Mouse (Mus musculus) intestine, embryonic 16.5 days (tissue): Measurements from ENCODE around the gene Dapl1. TPM values are rescaled to one million over a fixed set of nuclear protein-coding genes. Genes with fewer than 3 reads are reported as not detected.

Experiments
- ATAC-seq: fragments of 200-750 bp; cut with Nextera tagmentation; 2 replicates; pipeline ENCODE4 v1.8.0; 2017; ENCODE audit warnings: moderate TSS enrichment, moderate library complexity
- H3K27ac ChIP-seq: fragments of 300-500 bp; sonication (generic); 2 replicates; pipeline ENCODE4 v1.5.1; 2014; ENCODE audit warnings: mild to moderate bottlenecking, low read length
- H3K27me3 ChIP-seq: fragments of 300-500 bp; sonication (generic); replicated peaks from 2 replicates; pipeline ENCODE4 v1.6.1; 2014; ENCODE audit warnings: low read length, control low read depth, mixed read lengths; ENCODE audit not compliant: control insufficient read depth, insufficient read depth
- H3K36me3 ChIP-seq: fragments of 300-500 bp; sonication (generic); 2 replicates; pipeline ENCODE4 v1.6.1; 2014; ENCODE audit warnings: low read length, control low read depth; ENCODE audit not compliant: control insufficient read depth, insufficient read depth
- H3K4me1 ChIP-seq: fragments of 300-500 bp; sonication (generic); 2 replicates; pipeline ENCODE4 v1.6.1; 2014; ENCODE audit warnings: low read length, control low read depth, mixed read lengths; ENCODE audit not compliant: control insufficient read depth, insufficient read depth
- H3K4me2 ChIP-seq: fragments of 300-500 bp; sonication (generic); 2 replicates; pipeline ENCODE4 v1.6.1; 2014; ENCODE audit warnings: low read depth, low read length, control low read depth
- H3K4me3 ChIP-seq: fragments of 300-500 bp; sonication (generic); 2 replicates; pipeline ENCODE4 v1.5.1; 2014; ENCODE audit warnings: mild to moderate bottlenecking, low read length
- H3K9ac ChIP-seq: fragments of 300-500 bp; sonication (generic); 2 replicates; pipeline ENCODE4 v1.6.1; 2014; ENCODE audit warnings: low read depth, low read length
- H3K9me3 ChIP-seq: fragments of 300-500 bp; sonication (generic); 2 replicates; pipeline ENCODE4 v1.6.1; 2016; ENCODE audit warnings: low read length, control low read depth; ENCODE audit not compliant: control insufficient read depth
- WGBS: fragments of 180-500 bp; shearing (Covaris S2); extraction: QIAGEN DNeasy Blood & Tissue Kit; methylation state at CpG from one replicate; pipeline ENCODE4 v1.1.7; 2014; 5-methylcytosine and 5-hydroxymethylcytosine counted together
- polyA plus RNA-seq: library from polyadenylated mRNA; unstranded; fragments of >200 nt; fragmentation: Nextera tagmentation; extraction: Ambion mirVana; gene quantifications from 2 replicates; pipeline ENCODE4 v1.2.1, GENCODE M21; 2015

The Dapl1 gene
- polyA plus RNA-seq, 1 experiment from 2014 or later: not detected

DNA sequence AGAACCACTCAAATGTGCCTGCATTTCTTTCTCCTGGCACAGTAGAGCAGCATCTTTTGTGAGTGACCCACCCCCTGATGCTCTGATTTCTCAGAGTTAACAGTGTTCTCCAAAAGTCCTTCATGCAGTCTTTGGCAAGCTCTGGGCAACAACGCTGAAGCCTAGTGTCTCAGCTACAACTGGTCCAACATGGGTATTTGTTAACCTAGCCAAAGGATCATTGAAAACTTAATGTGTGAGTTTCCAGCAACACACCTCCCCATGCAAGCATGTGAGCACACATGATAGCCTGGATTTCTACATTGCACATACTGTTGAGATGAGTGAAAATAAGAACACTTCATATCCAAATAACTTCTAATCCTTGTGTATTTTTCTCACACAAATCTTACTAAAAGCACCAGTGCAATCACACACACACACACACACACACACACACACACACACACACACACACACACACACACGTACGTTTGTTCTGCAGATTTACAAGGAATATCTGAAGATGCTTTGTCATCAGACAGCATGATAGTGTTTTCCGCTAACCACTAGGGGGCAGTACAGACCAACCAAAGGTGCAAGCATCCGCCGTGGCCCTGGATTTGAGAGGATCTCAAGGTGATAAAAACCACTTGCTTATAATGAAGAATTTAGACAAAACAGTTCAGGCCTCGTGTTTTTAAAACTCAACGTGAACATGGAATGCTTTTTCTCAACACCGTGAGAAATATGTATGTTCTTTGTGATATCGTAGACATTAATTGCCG, 56.9 kb downstream of the Dapl1 start:
- no peak overlapping the region for H3K27ac ChIP-seq
- H3K4me3 ChIP-seq: no peak overlapping the region
- 22% methylated on average over 11 of the region's 11 CpGs for WGBS
- no peaks in the 10 kb centered on the region for H3K36me3 ChIP-seq
- peak; percentile 53; the same call in 1 of the 2 replicates for ATAC-seq
- peaks cover 10% of the 10 kb centered on the region; the same call in 1 of the 2 replicates for H3K4me1 ChIP-seq
- no peaks in the 10 kb centered on the region for H3K27me3 ChIP-seq
- H3K4me2 ChIP-seq: no peak overlapping the region
- H3K9ac ChIP-seq: no peak overlapping the region
- H3K9me3 ChIP-seq: no peaks in the 10 kb centered on the region

DNA sequence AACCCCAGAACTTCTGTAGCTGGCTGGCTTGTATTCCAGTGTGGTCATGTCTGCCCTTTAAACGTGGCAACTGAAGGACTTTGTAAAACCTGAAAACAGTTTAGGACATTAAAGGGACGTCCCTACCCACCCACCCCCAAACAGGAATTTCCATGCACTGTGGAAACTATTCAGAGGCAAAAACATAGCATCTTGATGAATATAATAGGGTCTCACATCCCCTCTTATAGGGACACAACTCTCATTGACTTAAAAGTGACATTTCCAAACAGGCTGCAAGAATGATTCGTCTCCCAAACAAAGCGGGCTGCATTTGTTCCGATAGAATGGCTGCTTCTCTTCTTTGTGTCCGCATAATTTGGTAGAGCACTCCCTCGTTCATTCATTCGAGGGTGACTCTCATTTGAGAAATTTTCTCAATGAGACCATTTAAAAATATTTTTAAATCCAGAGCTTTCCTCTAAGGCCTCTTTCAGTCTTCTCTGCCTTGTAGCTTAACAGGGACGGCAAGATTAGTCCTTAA, 59.2 kb downstream of the Dapl1 start:
- no peak for ATAC-seq
- peaks cover 7% of the 10 kb centered on the region; the same call in 1 of the 2 replicates for H3K4me1 ChIP-seq
- WGBS: 64% methylated on average over 9 of the region's 9 CpGs
- H3K27ac ChIP-seq: no peak overlapping the region
- H3K9ac ChIP-seq: no peak overlapping the region
- H3K27me3 ChIP-seq: no peaks in the 10 kb centered on the region
- H3K4me3 ChIP-seq: no peak overlapping the region
- no peak overlapping the region for H3K4me2 ChIP-seq
- H3K36me3 ChIP-seq: no peaks in the 10 kb centered on the region
- H3K9me3 ChIP-seq: no peaks in the 10 kb centered on the region

DNA sequence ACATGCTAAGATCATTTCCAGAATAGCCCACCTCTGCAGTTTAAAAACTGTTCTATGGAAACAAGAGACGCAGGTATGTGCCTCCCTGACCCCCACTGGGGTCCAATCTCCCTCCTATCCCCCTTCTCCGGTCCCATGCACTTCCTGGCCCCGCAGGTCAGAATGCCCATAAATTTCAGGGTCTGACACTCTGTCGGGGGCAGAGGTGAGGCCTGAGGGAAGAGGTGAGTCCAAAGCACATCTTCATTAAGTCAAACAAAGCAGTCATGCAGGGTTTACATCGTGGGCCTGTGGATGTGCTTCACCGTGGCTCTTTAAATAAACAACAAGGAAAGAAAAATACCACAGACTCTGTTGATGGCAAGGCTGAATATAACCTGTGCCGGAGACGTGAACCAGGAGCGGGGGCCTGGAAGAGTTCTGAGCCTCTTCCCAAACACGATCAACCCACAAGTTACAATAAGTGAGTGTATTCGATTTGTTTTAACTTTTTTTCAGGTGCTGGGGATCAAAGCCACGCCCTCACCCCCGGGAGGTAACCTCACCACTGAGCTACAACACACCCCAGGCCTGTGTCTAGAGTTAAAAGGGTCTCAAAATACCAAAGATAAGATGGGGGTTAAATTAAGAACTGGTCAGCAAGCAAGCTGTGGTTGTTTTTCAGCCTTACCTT, 59.9 kb downstream of the Dapl1 start:
- ATAC-seq: no peak
- H3K9ac ChIP-seq: no peak overlapping the region
- H3K4me1 ChIP-seq: peaks cover 7% of the 10 kb centered on the region; the same call in 1 of the 2 replicates
- no peaks in the 10 kb centered on the region for H3K36me3 ChIP-seq
- H3K9me3 ChIP-seq: no peaks in the 10 kb centered on the region
- no peaks in the 10 kb centered on the region for H3K27me3 ChIP-seq
- no peak overlapping the region for H3K4me3 ChIP-seq
- 34% methylated on average over 13 of the region's 13 CpGs for WGBS
- H3K4me2 ChIP-seq: no peak overlapping the region
- H3K27ac ChIP-seq: no peak overlapping the region

GRCm38 (mm10) chr2:59545001-59545400, 60.5 kb downstream of the Dapl1 start:
- no peak overlapping the region for H3K4me2 ChIP-seq
- 55% methylated on average over 7 of the region's 7 CpGs for WGBS
- H3K9me3 ChIP-seq: no peaks in the 10 kb centered on the region
- no peaks in the 10 kb centered on the region for H3K36me3 ChIP-seq
- H3K27me3 ChIP-seq: no peaks in the 10 kb centered on the region
- ATAC-seq: no peak
- no peak overlapping the region for H3K27ac ChIP-seq
- H3K9ac ChIP-seq: no peak overlapping the region
- peaks cover 7% of the 10 kb centered on the region; the same call in 1 of the 2 replicates for H3K4me1 ChIP-seq
- no peak overlapping the region for H3K4me3 ChIP-seq

- Histone ChIP-seq H3K4me1 (peaks cover 3% of the 10 kb centered on the region; the same call in 1 of the 2 replicates), H3K9ac (no peak overlapping the region), H3K27me3 (no peaks in the 10 kb centered on the region), H3K4me2 (no peak overlapping the region), H3K4me3 (no peak overlapping the region), H3K36me3 (no peaks in the 10 kb centered on the region), H3K27ac (peak overlapping the region; percentile 20; the same call in 1 of the 2 replicates), H3K9me3 (no peaks in the 10 kb centered on the region)
- WGBS: 74% methylated on average over 8 of the region's 8 CpGs
- peak; percentile 92 for ATAC-seq
These were observed 63.1 kb downstream of the Dapl1 start for GRCm38 (mm10) chr2:59547369-59548099.

- no peak overlapping the region for H3K4me3 ChIP-seq
- WGBS: 44% methylated on average over 1 of the region's 1 CpGs
- no peak overlapping the region for H3K27ac ChIP-seq
- ATAC-seq: no peak
- H3K9me3 ChIP-seq: no peaks in the 10 kb centered on the region
- no peak overlapping the region for H3K4me2 ChIP-seq
- no peaks in the 10 kb centered on the region for H3K27me3 ChIP-seq
- no peak overlapping the region for H3K9ac ChIP-seq
- no peaks in the 10 kb centered on the region for H3K36me3 ChIP-seq
- H3K4me1 ChIP-seq: no peaks in the 10 kb centered on the region
These were observed 68.3 kb downstream of the Dapl1 start for GRCm38 (mm10) chr2:59552784-59553183.

DNA sequence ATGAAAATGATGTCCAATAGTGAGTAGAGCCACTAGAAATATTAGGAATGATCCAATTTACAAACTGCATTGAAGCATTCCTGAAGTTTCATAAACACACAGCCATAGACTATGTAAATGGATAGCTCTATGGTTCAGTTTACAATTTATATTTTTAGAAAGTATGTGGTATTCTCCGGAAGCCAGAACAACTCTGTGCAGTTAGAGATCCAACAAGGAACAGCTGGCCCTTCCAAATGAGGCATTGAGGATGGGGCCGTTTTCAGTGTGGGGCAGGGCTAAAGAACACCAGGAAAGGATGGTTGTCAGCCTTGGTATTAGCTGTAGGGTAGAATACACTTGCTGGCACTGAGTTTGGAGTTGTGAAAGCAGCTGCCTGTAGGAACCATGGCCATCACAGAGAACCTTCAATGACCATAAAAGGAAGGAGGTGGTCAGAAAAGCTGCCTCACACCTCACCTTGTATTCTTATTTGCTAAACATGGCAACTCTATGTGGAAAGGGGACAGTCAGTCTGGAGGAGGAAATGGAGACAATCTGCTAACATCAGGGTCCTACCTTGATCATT, 70.0 kb downstream of the Dapl1 start:
- ATAC-seq: no peak
- Histone ChIP-seq H3K27ac (no peak overlapping the region), H3K9me3 (no peaks in the 10 kb centered on the region), H3K27me3 (no peaks in the 10 kb centered on the region), H3K4me2 (no peak overlapping the region), H3K36me3 (no peaks in the 10 kb centered on the region), H3K9ac (no peak overlapping the region), H3K4me1 (no peaks in the 10 kb centered on the region), H3K4me3 (no peak overlapping the region)
- 58% methylated on average over 2 of the region's 2 CpGs for WGBS
